Mouse (Mus musculus) heart, adult 2 months (tissue): Measurements from ENCODE around the gene F10.

Experiments used
- CTCF ChIP-seq: fragments of 200-600 bp; IDR thresholded peaks from 2 replicates; pipeline ENCODE4 v1.8.1; 2022; ENCODE audit warnings: antibody characterized with exemption, mild to moderate bottlenecking, moderate library complexity
- EP300 ChIP-seq: fragments of 200-500 bp; IDR thresholded peaks from 2 replicates; pipeline ENCODE4 v1.6.1; 2011; ENCODE audit warnings: low read depth, low read length, control low read depth; ENCODE audit not compliant: insufficient read depth
- POLR2A ChIP-seq: fragments of 200-500 bp; IDR thresholded peaks from 2 replicates; pipeline ENCODE4 v1.6.1; 2011; ENCODE audit warnings: mild to moderate bottlenecking, low read depth, low read length, control low read depth; ENCODE audit not compliant: insufficient read depth

GRCm38 (mm10) chr8:12991411-12991810 lies 45.7 kb upstream of the F10 start:
- TF ChIP-seq CTCF (no peak), POLR2A (no peak), EP300 (no peak)
